Mouse (Mus musculus): ENCODE measurements around the gene Nrcam.

Gene Nrcam

DNA sequence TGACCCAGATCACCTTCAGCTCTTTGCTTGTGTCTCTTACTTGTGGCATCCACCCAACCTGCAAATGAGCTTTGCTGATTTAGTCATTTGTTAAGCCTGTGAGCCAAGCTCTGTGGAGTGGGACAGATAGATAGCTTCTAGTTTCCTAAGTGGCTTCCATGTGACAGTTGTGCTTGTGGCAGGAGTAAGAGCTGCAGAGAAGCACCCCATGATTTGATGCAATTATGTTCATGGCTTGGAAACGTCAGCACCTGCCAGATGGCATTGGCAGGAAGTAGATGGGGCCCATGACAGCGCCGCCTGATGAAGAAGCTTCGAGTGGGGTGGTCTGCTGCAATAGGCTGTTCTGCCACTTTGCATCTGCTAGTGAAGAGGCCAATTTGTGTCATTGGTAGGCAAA lies 186.4 kb downstream of the Nrcam start:
- DNase-seq (ENCODE audit: low spot score), result no peak

DNA sequence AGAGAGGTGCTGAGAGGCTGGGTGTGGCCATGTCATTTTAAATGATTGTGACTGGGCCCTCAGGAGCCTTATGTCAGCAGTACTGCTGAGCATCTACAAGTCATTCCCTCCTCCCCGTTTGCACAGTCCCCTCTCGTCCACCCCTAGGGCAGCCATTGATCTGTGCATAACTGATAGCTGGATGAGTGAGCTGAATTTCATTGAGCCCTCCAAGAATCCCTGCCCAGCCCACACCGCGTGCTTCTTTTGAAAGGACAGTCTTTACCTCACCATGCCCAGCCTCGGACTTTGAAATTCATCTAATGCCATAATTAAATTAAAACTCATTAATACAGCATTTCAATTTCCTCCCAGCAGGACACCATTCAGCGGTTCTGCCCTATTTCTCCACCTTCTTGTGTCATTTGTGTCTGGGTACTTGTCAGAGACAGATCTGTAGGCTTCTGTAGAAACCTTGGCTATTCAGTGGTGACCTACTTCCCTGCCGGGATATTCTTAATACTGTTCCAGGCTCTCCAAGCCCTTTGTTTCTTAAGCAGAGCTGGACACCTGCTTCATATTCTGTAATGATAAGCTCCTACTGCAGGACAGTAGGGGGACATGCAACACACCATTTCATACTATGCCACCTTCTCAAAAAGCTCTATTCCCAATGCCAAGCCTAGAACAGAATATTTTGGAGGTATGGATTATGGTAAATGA lies 190.9 kb downstream of the Nrcam start:
- no peak for DNase-seq (ENCODE audit: low spot score)

DNA sequence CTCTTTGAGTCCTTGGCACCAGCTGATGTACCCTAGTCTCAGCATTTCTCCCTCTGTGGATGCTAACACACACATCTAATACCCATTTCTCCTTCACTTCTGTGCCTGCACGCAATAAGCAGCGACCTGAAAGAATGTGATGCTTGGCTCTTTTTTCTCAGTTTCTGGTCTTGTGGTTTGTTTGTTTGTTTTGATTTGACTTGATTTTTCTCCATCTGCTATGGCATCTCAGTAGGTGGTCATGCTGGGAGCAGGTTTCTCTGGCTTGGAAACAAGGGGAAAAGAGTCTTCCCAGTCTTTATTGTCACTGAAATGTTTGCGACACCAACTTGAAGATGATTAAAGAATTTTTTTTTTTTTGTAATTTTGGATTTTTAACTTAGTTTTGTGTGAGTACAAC lies 192.8 kb downstream of the Nrcam start:
- DNase-seq (ENCODE audit: low spot score), result no peak

DNA sequence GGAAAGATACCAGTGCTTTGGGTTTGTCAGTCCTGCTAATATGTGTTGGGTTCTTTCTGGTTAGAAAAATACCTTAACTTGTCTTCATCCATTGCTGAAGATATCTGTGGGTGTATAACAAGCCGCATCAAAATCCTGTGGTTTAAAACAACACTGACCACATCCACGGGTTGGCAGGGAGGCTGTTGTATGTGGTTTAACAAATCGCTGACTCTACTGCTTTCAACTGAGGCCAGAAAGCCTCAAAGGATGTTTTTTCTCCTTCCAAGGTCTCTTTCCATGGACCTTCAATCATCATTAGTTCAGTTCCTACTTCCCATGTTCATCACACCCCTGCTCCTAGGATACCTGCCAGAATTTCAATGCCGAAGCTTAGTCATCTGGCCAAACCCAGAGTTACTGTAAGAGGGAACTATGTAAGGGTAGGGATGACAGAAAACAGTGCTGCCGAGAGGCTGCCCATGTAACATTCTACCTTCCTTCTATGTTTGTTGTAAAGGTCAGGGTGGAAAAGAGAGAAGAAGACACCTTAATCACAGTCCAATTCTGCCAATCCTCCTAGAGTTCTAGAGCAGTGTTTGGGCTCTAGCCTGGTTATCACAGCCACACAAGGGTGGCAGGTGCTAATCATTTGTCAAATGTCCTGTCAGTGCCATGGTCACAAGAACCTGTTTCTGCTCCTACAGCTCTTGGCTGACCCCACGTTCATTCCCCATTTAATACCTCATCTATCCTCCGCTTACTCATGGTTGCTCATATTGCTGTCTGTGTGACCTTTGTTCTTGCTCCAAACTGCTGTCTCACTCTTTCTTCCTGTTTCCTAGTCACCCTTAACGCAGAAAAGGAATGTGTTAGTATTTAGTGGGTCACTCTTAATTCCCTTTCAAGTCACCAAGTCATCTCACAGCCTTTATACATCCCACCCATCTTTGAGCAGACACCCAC lies 196.2 kb downstream of the Nrcam start:
- no peak for DNase-seq (ENCODE audit: low spot score)

DNA sequence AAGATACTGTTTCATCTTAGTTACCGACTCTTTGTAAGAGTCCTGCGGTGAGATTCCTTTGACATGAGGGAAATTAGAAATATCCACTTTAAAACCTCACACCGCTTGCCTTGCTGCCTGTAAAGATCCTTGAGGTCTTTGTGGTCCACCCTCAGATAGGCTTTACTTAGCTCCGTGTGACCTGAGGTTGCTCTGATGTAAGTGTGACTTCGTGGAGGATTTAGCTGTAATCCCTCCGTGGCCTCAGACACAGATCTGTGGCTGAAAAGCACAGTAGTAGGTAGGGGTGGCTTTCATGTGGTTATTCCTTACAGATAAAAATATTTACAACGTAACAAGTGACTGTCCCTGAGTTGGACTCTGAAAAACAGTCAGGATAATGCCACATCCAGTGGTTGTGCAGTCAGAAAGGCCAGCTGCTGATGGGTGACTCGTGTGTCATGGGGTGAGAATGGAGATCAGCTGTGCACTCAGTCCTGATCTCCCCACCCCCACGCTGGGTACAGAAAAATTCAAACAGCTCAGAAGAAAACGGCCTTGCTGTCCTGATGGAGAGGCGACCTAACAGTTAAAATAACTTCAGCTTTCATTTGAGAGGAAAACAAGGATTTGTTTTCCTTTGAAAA lies 199.8 kb downstream of the Nrcam start:
- no peak for DNase-seq (ENCODE audit: low spot score)

DNA sequence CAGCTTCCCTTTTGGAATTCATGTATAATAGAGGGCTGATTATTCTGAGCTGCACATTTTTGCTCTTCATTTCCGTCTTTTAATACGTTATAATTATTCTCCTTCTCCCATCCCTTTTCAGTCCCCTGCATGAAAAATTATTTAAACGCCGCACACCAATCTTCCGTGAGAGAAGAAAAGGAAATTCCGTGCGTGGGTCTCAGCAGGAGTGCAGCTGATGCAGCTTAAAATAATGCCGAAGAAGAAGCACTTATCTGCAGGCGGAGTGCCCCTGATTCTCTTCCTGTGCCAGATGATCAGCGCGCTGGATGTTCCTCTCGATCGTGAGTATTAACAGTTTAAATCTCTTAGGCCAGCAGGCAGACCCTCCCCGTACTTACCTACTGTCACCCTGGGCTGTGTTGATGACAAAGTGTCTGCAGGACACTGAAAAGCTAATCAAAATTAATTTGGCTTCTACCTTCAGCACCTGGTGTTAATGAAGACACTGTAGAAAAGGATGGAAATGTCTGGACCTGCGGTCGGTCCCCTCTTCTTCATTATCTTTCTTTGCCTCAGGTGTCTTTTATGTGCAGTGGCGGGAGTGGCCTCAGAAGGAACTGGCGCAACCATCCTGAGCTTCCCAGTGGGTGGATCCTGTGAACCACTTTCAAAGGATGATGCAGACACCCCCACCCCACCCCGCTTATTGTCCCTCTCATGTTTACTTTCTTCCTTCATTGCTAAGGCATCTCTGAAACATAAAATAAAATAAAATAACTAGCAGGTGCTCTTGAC lies 203.8 kb downstream of the Nrcam start:
- no peak for DNase-seq (ENCODE audit: low spot score)

DNA sequence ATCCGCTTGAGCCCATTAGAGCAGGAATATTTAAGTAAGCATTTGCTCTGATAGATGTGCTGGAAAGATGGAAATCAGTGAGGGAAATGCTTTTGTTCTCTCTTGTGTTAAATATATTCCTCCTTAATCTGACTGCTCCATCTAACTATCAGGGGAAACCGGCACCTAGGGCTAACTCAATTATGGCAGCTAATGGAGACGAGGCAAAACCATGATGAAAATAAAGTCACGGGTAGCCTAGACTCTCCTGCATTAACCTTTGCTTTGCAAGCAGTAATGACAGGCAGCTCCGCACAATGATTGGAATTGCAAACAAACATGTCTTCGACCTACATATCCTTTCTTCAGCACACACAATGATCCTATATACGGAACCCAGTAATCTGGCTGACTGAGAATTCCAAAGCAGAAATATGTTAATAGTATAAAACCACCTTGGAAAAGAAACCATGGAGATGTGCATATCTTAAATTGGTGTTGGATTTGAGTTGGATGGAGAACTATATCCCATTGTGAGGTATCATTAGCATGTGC lies 205.5 kb downstream of the Nrcam start:
- DNase-seq (ENCODE audit: low spot score), result no peak

DNA sequence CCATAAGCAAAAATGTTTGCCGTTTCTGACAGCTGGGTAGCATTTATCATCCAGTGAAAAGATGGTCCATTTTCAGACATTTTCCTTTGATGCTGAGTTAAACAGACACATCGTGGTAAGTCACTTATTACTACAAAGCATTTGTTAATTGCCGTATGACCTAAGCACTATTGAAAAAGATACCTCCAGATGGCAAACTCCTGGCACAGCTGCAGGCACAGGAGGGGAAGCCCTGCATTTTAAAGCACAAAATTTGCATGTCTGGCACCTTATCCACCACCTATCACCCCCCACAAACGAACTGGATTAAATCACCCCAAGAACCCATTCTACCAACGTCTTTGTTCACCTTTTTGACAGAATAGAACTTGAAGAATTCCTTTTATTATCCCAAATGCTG lies 206.9 kb downstream of the Nrcam start:
- DNase-seq (ENCODE audit: low spot score), result no peak

DNA sequence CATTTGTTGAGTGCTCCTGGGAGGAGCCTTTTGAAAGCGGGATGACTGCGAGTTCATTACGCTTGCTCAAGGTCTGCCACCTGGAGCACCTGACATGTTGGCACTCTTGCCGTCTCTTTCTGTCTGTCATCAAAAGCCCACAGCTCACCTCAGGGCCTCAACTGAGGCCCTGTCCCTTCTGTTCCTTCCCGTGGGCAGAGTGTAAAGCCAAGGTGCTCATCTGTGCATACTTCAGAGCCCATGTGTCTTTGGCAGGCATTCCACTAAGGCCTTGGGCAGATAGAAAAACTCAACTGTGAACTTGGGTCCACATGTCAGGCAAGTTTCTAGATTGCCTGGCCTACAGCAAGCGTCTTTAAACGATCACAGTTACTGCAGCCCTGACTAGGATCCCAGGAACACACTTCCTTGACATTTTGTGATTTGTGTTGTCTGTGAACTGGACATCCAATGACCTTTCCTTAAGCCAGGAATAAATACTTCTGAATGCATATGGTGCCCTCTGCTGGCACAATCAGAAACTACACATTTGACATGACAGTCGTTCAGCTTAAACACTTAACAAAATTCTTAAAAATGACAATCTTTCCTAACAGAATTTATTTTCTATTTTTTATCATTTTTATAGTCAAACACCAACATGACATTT lies 219.2 kb downstream of the Nrcam start:
- DNase-seq (ENCODE audit: low spot score), result peak; percentile 32

DNA sequence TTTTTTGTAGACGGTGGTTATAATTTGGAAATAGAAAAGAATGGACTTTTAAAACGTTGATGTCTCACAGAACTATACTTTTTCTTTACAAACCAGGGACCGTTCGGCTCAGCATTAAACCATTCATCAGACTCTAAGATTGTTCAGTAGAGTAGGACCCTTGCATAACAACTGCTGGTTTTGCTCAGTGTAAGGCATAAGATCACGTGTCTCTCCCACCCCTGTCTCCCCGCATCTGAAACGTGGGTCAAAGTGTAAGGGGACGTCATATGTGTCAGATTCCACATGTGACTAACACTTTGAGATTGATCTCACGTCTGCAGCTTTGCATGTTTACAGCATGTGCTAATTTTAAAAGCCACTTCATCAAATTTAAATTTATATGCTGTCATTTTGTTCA lies 219.8 kb downstream of the Nrcam start:
- no peak for DNase-seq (ENCODE audit: low spot score)

DNA sequence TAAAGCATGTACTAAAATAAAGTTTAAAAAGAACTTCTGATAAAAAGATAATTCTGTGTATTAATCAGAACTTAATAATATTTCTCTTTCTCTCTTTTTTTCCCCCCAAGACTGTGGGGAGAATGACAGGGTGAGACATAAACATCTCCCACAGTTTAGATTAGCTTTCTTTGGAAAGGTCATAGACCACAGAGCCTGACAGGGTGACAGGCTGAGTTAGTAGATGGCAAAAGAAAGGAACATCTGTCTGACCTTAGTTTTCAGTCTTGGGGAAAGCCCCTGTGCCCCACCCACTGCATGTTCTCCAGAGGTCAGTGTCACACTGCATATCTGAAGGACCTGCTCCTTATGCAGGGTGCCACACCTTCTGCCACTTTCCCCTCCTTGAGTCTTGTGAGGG lies 222.9 kb downstream of the Nrcam start:
- no peak for DNase-seq (ENCODE audit: low spot score)

DNA sequence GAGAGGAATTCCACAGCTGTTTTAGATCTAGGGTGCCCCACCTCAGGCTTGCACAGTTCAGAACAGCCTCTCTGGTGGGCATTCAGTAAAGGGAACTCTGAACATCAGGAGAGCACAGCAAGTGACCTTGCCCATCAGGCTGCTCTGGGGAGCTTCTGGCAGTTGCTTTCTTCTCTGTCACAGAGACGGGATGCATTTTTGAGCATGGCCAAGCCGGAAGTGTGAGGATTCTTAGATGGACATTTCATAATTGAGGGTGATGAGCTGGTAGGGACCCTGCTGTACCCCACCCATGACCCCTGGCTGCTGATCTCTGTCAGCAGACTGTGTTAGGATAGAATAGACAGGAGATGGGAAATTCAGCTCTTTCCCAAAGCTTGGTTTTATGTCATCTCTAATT lies 225.4 kb downstream of the Nrcam start:
- no peak for DNase-seq (ENCODE audit: low spot score)

DNA sequence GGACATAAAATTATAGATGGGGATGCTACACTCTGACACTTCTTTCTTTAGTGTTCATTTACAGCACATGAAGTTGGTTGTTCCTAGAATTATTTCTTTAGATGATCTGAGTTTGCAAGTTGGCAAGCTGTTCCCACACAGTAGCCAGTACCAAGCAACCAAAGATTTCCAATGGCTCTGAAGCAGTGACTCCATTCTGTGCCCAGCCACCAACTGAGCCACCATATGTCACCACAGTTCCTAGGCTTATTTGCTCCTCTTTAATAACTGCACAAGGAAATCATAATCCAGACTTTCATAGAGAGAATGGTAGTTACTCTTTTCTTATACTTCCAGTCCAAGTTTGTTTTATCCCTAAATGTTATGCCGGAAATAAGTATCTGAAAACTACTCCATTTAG lies 226.1 kb downstream of the Nrcam start:
- no peak for DNase-seq (ENCODE audit: low spot score)

DNA sequence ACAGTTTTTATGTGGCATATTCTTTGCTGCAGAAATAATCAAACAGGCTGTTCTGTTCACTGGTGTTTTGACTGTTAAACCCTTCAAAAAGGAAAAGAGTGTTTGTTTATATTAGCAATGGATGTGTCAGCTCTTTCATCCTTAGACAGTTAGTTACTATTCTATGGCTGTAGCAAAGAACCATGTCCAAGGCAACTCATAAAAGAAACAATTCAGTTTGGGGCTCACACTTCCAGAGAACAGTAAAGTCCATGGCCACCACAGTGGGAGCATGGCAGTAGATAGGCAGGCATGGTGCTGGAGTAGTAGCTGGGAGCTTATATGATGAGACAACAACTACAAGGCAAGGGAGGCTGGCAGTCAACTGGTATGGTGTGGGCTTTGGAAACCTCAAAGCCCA lies 231.3 kb downstream of the Nrcam start:
- no peak for DNase-seq (ENCODE audit: low spot score)

DNA sequence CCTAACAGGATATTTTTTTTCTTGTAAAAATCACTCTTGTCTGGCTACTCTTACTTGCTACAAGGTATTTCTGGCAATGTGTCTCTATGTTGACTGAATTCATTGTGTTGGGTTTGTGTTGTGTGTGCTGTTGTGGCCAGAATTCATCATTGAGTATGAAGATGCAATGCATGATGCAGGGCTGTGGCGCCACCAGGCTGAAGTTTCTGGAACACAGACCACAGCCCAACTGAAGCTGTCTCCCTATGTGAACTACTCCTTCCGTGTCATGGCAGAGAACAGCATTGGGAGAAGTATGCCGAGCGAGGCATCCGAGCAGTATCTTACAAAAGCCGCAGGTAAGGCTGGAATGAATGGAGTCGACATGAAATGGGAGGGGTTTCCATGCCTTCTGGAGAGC lies 241.4 kb downstream of the Nrcam start:
- no peak for DNase-seq (ENCODE audit: low spot score)

DNA sequence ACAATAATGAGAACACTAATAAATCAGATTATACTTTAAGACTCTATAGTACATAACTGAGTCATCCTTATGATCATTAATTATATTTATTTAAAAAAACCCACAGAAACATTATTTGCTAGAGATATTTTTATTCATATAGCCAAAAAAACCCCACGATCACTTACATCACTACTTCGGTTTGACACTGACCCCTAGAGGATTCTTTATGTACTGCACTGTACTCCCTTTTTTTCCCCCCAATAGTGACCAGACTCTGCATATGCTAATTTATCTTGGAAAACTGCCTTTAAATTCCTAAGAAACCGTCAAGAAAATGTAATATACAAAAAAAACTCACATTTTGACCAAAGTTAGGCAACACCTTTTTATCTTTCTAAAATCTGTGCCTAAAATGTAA lies 244.0 kb downstream of the Nrcam start:
- DNase-seq (ENCODE audit: low spot score), result no peak

DNA sequence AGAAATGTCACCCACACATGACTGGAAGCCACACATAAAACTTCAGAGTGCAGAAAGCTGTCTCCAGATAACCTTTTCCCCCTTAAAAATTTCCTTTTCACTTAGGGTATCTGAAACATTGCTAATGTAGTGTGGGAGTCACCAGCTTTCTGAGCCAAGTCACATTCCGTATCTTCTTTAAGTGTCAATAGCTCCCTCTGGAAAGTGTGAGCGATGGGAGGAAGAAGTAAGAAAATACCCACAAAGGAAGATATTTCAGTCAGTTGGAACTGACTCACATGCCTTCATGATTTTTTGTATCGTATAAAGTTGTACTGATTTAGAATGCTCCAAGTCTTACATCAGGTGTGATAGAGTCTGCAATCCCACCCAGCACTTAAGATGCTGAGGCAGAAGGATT lies 245.5 kb downstream of the Nrcam start:
- DNase-seq (ENCODE audit: low spot score), result no peak

DNA sequence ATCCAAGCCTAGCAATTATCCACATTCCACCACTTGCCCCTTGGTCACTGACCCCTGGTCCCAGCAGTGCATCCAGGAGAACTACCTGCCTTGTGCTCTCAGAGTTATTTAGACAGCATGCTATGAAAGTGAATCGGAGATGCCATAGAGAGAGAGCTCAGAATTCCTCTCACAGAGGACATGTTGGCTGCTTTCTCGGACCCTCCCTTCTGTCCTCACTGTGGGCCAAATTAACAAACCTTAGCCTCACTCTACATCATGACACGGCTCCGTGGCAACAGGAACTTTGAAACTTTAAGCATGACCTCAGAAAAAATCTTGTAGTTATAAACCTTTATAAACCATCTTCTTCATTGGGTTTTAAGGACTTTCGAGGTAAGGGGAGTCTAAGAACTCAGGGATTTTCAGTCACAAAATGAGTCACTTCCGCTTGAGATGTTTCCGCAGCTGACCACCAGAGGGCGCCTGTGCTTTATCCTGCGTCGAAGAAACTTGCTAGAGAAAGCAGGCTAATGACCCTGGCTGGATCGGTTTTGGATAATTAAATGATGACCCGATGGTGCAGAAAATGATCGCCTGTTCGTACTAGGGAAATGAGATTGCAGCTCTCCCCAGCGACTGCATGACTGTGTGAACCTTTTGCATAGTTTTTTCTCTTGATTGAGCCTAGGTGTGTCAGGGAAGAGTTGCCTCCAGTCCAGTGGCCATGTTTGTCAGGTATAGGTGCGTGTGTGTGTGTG lies 272.9 kb downstream of the Nrcam start:
- peak; percentile 56 for DNase-seq (ENCODE audit: low spot score)

DNA sequence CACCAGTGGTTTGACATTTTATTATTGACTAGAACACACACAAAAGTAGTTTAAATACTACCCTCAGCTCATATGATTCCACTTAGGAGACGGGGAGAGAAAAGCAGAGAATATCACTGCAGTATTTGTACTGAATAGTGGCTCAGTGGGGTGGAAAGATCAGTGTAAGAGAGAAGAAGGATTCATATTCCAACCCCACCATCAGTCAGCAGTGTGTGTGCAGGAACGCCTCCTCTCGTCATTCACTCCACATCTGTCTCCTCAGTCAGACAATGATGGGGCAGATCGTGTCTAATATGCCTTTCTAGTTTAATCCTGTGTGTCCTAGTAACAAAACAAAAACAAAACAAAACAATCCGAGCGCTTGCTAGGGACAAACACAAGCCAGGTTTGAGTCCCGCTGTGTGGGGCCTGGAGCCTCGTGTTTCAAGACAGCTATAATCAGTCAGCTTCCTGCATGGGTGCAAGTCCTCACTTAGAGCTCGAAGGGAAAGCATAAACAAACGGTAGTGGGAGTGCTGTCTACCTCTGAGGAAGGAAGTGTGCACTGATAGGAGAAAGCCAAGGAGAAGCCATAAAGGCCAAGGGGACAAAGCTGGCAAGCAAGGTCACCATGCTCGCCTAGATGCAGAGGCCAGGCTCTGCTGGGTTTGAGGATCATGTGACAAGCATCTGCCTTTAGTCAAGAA lies 273.7 kb downstream of the Nrcam start:
- DNase-seq (ENCODE audit: low spot score), result no peak

DNA sequence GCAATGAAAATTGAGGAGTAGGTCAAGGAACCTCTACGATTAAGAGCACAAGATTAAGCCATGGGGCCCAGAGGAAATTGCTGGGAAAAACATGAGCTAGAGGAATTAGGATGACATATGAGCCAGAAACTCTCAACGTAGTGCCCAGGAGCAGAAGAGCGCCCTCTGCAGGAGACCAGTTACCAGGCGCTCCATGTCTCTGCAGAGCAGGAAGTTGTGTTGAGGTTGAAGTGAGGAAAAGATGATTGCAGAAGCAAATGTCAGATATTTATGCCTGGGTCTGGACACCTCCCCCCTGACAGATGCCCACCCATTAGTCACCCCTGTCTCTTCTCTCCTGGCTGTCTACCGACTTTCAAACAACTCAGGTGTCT lies 274.3 kb downstream of the Nrcam start:
- DNase-seq (ENCODE audit: low spot score), result no peak

All from testis, postnatal 14 days (tissue).